Mouse (Mus musculus): ENCODE measurements at regions not wholly inside any gene's neighbourhood (a gene's known extent, or its start where the extent isn't known, plus 50 kb on each side); places are given as distances from the start of the nearest gene placed in this dataset. TPM values are rescaled to one million over a fixed set of nuclear protein-coding genes. Genes with fewer than 3 reads are reported as not detected.

- Histone ChIP-seq H3K9me3 (0 out of 2 replicates have a peak, but pooled peaks cover 9% of the 10 kb centered on the region), H3K27ac (replicated peaks) (no peak overlapping the region), H3K36me3 (no peaks in the 10 kb centered on the region), H3K4me2 (replicated peaks) (no peak overlapping the region), H3K9ac (replicated peaks) (no peak overlapping the region), H3K27me3 (no peaks in the 10 kb centered on the region), H3K4me1 (no peaks in the 10 kb centered on the region), H3K4me3 (no peak overlapping the region)
- ATAC-seq (ENCODE audit: low FRiP score, low read depth) = no peak
- WGBS = 80% methylated on average over 3 of the region's 3 CpGs
Observed at GRCm38 (mm10) chr10:24981763-24982162, 54.5 kb upstream of the Arg1 start.

Small RNAs in the stretch of these regions (microRNA-seq; reads per million reads assigned to microRNA genes)
- not detected for gene Gm22566
